Mouse (Mus musculus) limb, embryonic 12.5 days (tissue): ENCODE results near the gene Myoz1. TPM values are rescaled to one million over a fixed set of nuclear protein-coding genes. Genes with fewer than 3 reads are reported as not detected.

Experiments used
- ATAC-seq: fragments of 200-750 bp; cut with Nextera tagmentation; 2 replicates; pipeline ENCODE4 v1.8.0; 2017; ENCODE audit warnings: low read depth, moderate TSS enrichment; ENCODE audit not compliant: insufficient number of reproducible peaks, insufficient read depth, low FRiP score, low TSS enrichment
- H3K27ac ChIP-seq: fragments of 300-500 bp; sonication (generic); 2 replicates; pipeline ENCODE4 v1.5.1; 2016; ENCODE audit warnings: mild to moderate bottlenecking, moderate library complexity
- H3K27me3 ChIP-seq: fragments of 300-500 bp; sonication (generic); 2 replicates; pipeline ENCODE4 v1.6.1; 2016; ENCODE audit warnings: mild to moderate bottlenecking, moderate library complexity
- H3K36me3 ChIP-seq: fragments of 300-500 bp; sonication (generic); 2 replicates; pipeline ENCODE4 v1.6.1; 2016; ENCODE audit warnings: mild to moderate bottlenecking, moderate library complexity
- H3K4me1 ChIP-seq: fragments of 300-500 bp; sonication (generic); replicated peaks from 2 replicates; pipeline ENCODE4 v1.6.1; 2016
- H3K4me2 ChIP-seq: fragments of 300-500 bp; sonication (generic); 2 replicates; pipeline ENCODE4 v1.6.1; 2016; ENCODE audit warnings: mild to moderate bottlenecking, moderate library complexity
- H3K4me3 ChIP-seq: fragments of 300-500 bp; sonication (generic); replicated peaks from 2 replicates; pipeline ENCODE4 v1.5.1; 2016; ENCODE audit warnings: mild to moderate bottlenecking
- H3K9ac ChIP-seq: fragments of 300-500 bp; sonication (generic); replicated peaks from 2 replicates; pipeline ENCODE4 v1.6.1; 2016; ENCODE audit warnings: mild to moderate bottlenecking, moderate library complexity
- H3K9me3 ChIP-seq: fragments of 300-500 bp; sonication (generic); 2 replicates; pipeline ENCODE4 v1.6.1; 2016; ENCODE audit warnings: mild to moderate bottlenecking, moderate library complexity
- WGBS: fragments of 180-500 bp; shearing (Covaris S2); methylation state at CpG from one replicate; pipeline ENCODE4 v1.1.7; 2016; 5-methylcytosine and 5-hydroxymethylcytosine counted together
- polyA plus RNA-seq: library from polyadenylated mRNA; unstranded; fragments of >200 nt; fragmentation: Nextera tagmentation; extraction: Ambion mirVana; gene quantifications from 2 replicates; pipeline ENCODE4 v1.2.1, GENCODE M21; 2016

Myoz1 gene
- polyA plus RNA-seq, 1 experiment from 2014 or later, result 1.3 TPM

GRCm38 (mm10) chr14:20654690-20655421, 1.5 kb downstream of the Myoz1 start:
- Histone ChIP-seq H3K4me3 (no peak overlapping the region), H3K27me3 (no peaks in the 10 kb centered on the region), H3K27ac (no peak overlapping the region), H3K4me2 (no peak overlapping the region), H3K36me3 (no peaks in the 10 kb centered on the region), H3K9me3 (no peaks in the 10 kb centered on the region), H3K9ac (no peak overlapping the region; the same call in 1 of the 2 replicates), H3K4me1 (no peaks in the 10 kb centered on the region)
- no peak for ATAC-seq
- WGBS, result 77% methylated on average over 9 of the region's 9 CpGs

GRCm38 (mm10) chr14:20651722-20652256, 4.6 kb downstream of the Myoz1 start:
- H3K4me1 ChIP-seq, result no peaks in the 10 kb centered on the region
- 63% methylated on average over 4 of the region's 4 CpGs for WGBS
- H3K4me2 ChIP-seq, result no peak overlapping the region
- H3K36me3 ChIP-seq, result no peaks in the 10 kb centered on the region
- H3K9me3 ChIP-seq, result no peaks in the 10 kb centered on the region
- ATAC-seq, result no peak
- no peak overlapping the region for H3K4me3 ChIP-seq
- no peak overlapping the region for H3K9ac ChIP-seq
- no peak overlapping the region for H3K27ac ChIP-seq
- H3K27me3 ChIP-seq, result no peaks in the 10 kb centered on the region

- H3K4me1 ChIP-seq, result no peaks in the 10 kb centered on the region
- no peak overlapping the region for H3K9ac ChIP-seq
- H3K36me3 ChIP-seq, result no peaks in the 10 kb centered on the region
- H3K4me3 ChIP-seq, result no peak overlapping the region
- H3K9me3 ChIP-seq, result no peaks in the 10 kb centered on the region
- ATAC-seq, result no peak
- no peak overlapping the region for H3K27ac ChIP-seq
- 79% methylated on average over 2 of the region's 2 CpGs for WGBS
- H3K27me3 ChIP-seq, result no peaks in the 10 kb centered on the region
- no peak overlapping the region for H3K4me2 ChIP-seq
Observed at GRCm38 (mm10) chr14:20651000-20651399, 5.3 kb downstream of the Myoz1 start.

GRCm38 (mm10) chr14:20646381-20646780, 10.0 kb downstream of the Myoz1 start:
- Histone ChIP-seq H3K9ac (no peak overlapping the region), H3K4me3 (no peak overlapping the region), H3K4me2 (no peak overlapping the region), H3K36me3 (no peaks in the 10 kb centered on the region), H3K4me1 (peaks cover 8% of the 10 kb centered on the region; the same call in 1 of the 2 replicates), H3K27ac (no peak overlapping the region), H3K9me3 (no peaks in the 10 kb centered on the region), H3K27me3 (no peaks in the 10 kb centered on the region)
- no peak for ATAC-seq

- peaks cover 8% of the 10 kb centered on the region; the same call in 1 of the 2 replicates for H3K4me1 ChIP-seq
- ATAC-seq, result no peak
- H3K4me3 ChIP-seq, result no peak overlapping the region
- H3K27me3 ChIP-seq, result no peaks in the 10 kb centered on the region
- H3K36me3 ChIP-seq, result no peaks in the 10 kb centered on the region
- 38% methylated on average over 3 of the region's 3 CpGs for WGBS
- no peak overlapping the region for H3K9ac ChIP-seq
- no peak overlapping the region for H3K4me2 ChIP-seq
- no peak overlapping the region for H3K27ac ChIP-seq
- no peaks in the 10 kb centered on the region for H3K9me3 ChIP-seq
Observed at GRCm38 (mm10) chr14:20645547-20645946, 10.8 kb downstream of the Myoz1 start.

GRCm38 (mm10) chr14:20641438-20641875, 14.9 kb downstream of the Myoz1 start:
- Histone ChIP-seq H3K4me3 (peak overlapping the region; percentile 81), H3K9ac (peak overlapping the region; percentile 90), H3K4me1 (peaks cover 12% of the 10 kb centered on the region), H3K27ac (peak overlapping the region; percentile 93), H3K27me3 (no peaks in the 10 kb centered on the region), H3K9me3 (no peaks in the 10 kb centered on the region), H3K36me3 (no peaks in the 10 kb centered on the region), H3K4me2 (peak overlapping the region; percentile 74)
- ATAC-seq, result no peak
- WGBS, result 21% methylated on average over 10 of the region's 10 CpGs

- H3K27me3 ChIP-seq, result no peaks in the 10 kb centered on the region
- H3K4me1 ChIP-seq, result peaks cover 12% of the 10 kb centered on the region
- H3K4me2 ChIP-seq, result peak within 1 kb of the TSS; percentile 74
- H3K4me3 ChIP-seq, result peak within 1 kb of the TSS; percentile 81
- under 1% methylated on average over 73 of the region's 73 CpGs for WGBS
- no peaks in the 10 kb centered on the region for H3K36me3 ChIP-seq
- H3K9me3 ChIP-seq, result no peaks in the 10 kb centered on the region
- peak; percentile 88 for ATAC-seq
- peak within 1 kb of the TSS; percentile 90 for H3K9ac ChIP-seq
- peak within 1 kb of the TSS; percentile 93 for H3K27ac ChIP-seq
Observed at GRCm38 (mm10) chr14:20640644-20641437, 15.5 kb downstream of the Myoz1 start, which contains the start of gene Usp54. Gene Usp54 (minus strand): TSS chr14:20641063.

- peak overlapping the region; percentile 81 for H3K4me3 ChIP-seq
- H3K9ac ChIP-seq, result peak overlapping the region; percentile 90
- WGBS, result 3% methylated on average over 16 of the region's 16 CpGs
- no peaks in the 10 kb centered on the region for H3K27me3 ChIP-seq
- H3K4me1 ChIP-seq, result peaks cover 12% of the 10 kb centered on the region
- H3K27ac ChIP-seq, result peak overlapping the region; percentile 93
- no peaks in the 10 kb centered on the region for H3K36me3 ChIP-seq
- ATAC-seq, result peak; percentile 54; the same call in 1 of the 2 replicates
- peak overlapping the region; percentile 74 for H3K4me2 ChIP-seq
- no peaks in the 10 kb centered on the region for H3K9me3 ChIP-seq
Observed at GRCm38 (mm10) chr14:20639918-20640619, 16.3 kb downstream of the Myoz1 start.

- WGBS, result 92% methylated on average over 6 of the region's 6 CpGs
- H3K36me3 ChIP-seq, result no peaks in the 10 kb centered on the region
- H3K9ac ChIP-seq, result no peak overlapping the region
- H3K4me1 ChIP-seq, result peaks cover 12% of the 10 kb centered on the region
- H3K27ac ChIP-seq, result no peak overlapping the region
- H3K9me3 ChIP-seq, result no peaks in the 10 kb centered on the region
- ATAC-seq, result no peak
- H3K4me2 ChIP-seq, result no peak overlapping the region
- no peaks in the 10 kb centered on the region for H3K27me3 ChIP-seq
- no peak overlapping the region for H3K4me3 ChIP-seq
Observed at GRCm38 (mm10) chr14:20638702-20639101, 17.6 kb downstream of the Myoz1 start.

GRCm38 (mm10) chr14:20637818-20638574, 18.3 kb downstream of the Myoz1 start:
- Histone ChIP-seq H3K27me3 (no peaks in the 10 kb centered on the region), H3K4me1 (peaks cover 12% of the 10 kb centered on the region), H3K9me3 (no peaks in the 10 kb centered on the region), H3K36me3 (no peaks in the 10 kb centered on the region), H3K27ac (no peak overlapping the region), H3K9ac (no peak overlapping the region), H3K4me3 (no peak overlapping the region), H3K4me2 (no peak overlapping the region)
- WGBS, result 80% methylated on average over 2 of the region's 2 CpGs
- no peak for ATAC-seq
